Mouse (Mus musculus): Measurements from ENCODE around the gene Ccdc190.

Gene Ccdc190

DNA sequence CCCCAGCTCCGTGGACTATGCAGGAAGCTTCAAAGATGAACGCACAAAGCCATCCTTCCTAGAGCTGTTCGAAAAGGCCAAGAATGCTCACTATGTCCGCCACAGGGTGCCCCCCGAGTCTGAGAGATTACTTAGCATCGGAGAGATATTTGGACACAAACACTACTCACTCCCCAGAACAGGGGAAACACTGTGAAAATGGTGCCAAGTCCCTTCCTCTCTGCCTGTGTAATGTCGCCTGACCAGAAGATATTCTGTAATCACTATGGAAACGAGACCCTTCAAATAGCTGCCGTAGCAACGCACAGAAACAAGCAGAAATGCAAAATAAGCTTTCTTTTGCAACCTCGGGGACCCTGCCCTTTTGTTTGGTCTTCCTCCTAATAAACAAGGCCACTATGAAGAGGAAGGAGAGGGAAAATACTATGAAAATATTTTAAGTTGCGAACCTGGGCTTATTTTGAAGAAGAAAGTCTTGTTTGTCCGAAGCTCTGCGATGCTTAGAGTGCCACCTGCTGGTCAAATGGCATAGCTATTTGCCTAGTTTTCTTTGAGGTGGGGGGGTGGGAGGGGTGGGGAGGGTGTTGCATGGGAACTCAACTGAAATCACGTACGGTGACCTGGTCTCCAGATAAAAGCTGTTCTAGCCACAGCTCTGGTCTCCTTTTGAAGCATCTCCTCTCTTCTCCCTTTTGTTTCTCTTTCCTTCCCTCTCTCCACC is 5.7 kb downstream of the Ccdc190 start:
- peak; percentile 79 for DNase-seq (ENCODE audit: low spot score)

DNA sequence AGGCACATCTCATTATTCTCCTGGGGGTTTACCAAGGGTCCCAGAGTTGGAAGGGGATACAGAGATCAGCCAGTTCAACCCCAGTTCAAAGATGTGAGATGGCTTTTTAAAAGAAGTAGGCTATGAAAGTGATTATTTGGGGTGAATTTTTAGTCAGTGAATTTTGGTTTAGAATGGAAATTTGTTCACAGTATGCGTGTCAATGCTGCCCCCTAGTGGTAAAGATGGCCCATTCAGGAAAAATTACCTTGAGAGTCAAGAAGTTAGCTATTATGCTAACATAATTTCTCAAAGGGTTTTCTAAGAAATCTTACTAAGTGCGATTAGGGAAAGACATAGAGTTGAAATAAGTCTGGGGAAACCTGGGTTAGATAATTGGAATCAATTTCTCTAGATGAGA is 10.9 kb downstream of the Ccdc190 start:
- DNase-seq (ENCODE audit: low spot score): peak; percentile 68

DNA sequence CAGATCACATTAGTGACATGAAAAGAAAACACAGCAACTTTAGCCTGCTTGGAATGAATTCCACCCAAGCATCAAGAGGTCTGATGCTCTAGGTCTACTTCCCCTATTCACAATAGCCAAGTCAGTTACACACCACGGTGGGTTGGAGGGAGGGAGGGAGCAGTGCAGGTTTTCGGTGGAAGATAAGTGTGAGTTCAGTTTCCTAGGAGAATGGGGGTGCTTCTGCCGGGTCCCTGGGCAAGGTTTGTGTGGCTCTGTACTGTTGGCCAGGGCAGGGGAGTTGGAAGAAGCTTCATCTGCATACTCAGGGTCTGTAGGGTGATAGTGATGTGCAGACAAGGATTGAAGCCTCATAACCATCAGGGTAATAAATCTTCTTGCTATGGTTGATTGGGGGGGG is 17.6 kb downstream of the Ccdc190 start:
- no peak for DNase-seq (ENCODE audit: low spot score)

DNA sequence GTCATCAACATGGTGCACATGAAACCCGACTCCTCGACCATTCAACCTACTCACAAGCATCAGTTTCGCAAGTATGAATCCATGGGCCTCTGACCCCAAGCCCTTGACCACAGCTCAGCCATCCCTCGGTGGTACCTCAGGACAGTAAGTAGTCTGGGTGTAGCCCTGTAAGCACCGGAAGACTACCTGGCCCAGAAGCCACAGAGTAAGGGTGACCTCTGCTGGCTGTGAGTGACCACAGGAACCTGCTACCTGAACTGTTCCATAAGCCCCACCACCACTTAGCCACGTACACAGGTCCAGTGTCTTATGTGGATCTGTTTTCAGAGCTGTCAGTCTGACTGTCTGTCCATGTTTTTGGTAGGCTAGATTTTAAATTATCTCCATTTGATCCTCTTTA is 19.2 kb downstream of the Ccdc190 start:
- no peak for DNase-seq (ENCODE audit: low spot score)

DNA sequence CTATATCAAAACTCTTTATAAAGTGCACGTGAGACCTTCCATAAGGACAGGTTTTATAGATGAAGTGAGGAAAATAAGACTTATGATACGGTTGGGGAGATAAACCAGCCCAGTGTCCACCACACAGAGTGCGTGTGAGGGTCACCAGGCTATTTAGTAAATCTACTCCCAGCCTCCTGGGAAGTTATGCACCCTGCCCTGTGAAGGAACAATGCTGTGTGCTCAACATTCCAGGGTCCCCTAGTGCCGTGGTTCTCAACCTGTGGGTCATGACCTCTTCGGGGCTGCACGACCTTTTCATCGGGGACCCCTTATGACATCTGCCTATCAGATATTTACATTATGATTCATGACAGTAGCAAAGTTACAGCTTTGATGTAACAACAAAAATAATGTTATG is 19.8 kb downstream of the Ccdc190 start:
- DNase-seq (ENCODE audit: low spot score): no peak

DNA sequence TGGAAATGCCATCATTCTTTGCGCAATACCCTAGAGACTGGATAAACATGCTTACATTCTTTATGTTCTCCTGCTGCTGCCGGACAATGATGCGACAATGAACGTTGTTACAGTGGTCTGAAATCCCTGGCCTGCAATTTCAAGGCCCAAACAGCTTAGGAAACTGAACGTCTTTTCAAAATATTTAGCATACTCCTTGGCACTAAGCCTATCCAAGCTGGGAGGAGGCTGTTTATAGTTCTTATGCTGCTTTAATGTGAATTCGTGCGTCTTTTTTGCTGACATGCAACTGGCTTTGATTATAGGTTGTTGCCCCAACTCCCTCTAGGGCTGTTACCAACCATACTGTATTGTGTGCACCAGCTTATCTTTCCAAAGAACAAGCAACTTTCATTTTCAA is 20.4 kb downstream of the Ccdc190 start:
- DNase-seq (ENCODE audit: low spot score): no peak

DNA sequence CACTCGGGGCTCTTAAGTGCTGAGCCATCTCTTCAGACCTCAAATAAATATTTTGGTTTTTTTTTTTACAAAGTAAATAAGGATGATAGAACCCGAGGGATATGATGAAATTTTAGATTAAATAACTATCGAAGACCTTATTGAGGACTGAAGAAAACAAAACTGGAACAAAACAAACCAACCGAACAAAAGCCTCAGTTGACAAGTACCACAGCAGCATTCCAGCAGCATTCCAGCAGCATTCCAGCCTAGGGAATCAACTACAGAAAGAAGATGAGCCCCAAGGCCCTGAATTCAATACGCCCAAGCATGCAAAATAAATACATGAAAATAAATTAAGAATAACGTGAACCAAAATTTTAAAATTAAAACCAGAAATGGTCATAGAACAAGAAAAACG is 21.5 kb downstream of the Ccdc190 start:
- DNase-seq (ENCODE audit: low spot score): no peak

DNA sequence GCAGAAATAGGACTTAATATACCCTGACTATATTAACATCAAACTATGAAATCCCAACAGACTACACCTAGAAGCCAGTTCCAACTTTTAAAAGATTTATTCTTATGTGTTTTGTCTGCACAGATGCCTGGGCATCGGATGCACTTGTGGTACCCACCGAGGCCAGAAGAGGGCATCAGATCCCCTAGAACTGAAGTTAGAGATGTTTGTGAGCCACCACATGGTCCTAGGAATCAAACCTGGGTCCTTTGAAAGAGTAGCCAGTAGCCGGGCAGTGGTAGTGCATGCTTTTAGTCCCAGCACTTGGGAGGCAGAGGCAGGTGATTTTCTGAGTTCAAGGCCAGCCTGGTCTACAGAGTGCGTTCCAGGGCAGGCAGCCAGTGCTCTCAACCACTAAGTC is 22.2 kb downstream of the Ccdc190 start:
- DNase-seq (ENCODE audit: low spot score): no peak

DNA sequence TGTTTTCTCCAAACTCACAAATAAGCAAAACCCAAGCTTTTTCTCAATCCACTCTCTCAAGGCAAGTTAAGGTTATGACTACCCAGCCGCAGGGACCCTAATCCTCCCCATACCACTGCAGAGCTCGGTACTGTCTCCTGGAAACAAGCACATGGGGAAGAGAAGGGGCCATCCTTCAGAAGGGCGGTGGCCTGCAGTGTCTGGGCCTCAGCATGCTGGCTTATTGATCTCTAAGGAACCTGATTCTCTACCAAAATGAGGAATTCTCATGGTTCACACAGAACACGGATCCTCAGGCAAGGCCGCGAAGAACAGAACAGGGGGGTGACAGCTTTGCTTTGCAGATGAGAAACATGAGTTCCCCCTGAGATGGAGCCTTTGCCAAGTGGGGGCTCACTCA is 23.1 kb downstream of the Ccdc190 start:
- DNase-seq (ENCODE audit: low spot score): no peak

DNA sequence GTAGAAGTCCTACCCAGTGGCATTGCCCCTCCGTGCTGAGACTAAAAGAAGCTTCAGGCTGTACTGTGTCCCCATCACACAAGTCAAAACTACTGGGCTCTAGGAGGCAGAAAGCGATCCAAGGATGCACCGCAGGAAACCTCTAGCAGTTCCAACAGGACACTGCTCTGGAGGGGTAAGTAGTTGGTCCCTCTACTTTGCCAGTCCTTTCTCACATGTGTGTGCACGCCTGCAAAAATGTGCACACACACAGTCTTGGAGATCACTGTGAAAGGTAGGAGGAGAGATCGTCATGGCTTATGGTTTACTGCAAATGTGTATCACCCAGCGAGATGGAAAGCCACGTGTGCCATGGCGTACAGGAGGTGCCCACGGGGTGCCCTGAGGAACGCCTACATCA is 24.2 kb downstream of the Ccdc190 start:
- no peak for DNase-seq (ENCODE audit: low spot score)

DNA sequence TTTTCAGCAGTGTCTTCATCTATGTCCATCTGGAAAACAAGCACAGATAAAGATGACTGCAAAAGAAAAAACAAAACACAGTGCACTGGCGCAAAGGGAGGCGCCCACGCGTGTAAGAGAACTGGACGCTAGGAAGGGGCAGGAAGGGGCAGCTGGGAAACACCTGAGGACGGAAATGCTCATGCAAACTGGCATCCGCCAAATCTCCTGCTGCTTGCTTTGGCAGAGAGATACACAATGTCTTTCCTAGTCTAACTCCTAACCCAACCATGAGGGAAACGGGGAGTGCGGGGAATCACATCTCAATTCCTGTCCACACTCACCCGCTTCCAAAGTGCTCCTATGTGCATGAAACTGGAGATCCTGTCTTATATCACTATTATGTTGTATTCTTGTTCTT is 24.7 kb downstream of the Ccdc190 start:
- no peak for DNase-seq (ENCODE audit: low spot score)

DNA sequence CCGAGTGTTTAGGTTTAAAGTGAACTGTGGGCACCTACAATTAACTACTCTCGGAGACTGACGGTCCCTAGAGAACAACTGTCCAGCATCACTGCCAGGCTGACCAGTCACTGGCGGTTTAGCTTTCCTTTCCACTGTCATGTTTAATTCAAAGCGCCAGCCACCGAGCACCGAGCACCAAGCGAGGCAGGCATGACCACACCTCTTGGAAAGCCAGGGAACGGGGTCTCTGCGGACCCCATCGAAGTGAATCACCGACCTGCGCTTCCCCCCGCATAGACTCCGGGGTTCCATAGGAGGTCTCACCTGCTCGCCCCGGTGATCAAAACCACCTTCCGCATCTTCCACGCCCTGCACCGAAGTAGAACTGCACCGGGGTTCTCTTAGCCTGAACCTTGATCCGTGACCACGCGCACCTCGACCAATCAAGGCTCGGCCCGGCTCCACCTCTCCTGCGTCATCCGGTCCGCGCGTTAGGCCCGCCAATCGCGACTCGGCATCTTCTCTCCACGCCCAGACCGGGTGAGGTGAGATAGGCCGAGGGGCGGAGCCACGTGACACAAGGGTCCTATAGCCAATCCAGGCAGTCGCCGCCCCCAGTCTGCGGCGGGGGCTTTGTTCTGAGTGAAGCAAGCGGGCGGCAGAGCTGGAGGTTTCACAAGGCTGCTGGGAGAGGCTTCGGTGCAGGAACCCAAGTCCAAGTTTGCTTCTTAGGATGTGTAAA is 40.5 kb downstream of the Ccdc190 start, which contains the start of gene Hsd17b7:
TSS of gene Hsd17b7 (minus strand) at position 450 of the 724 bp plus-strand sequence.
- peak; percentile 99 for DNase-seq (ENCODE audit: low spot score)

DNA sequence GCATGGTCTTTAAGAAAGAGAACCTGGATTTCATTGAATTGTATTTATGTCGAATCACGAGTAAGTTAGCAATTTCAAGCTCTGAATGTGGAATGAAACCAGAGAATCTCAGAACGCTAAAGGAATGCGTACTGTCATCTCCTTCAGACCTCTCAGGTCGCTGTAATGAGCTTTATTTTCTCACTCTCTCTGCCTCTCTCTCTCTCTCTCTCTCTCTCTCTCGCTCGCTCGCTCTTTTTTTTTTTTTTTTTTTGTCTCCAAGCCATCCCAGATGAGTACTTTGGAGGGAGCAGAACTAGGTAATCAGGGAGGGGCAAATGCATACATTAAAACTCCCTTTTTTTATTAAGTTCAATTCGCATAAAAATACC is 41.1 kb downstream of the Ccdc190 start:
- no peak for DNase-seq (ENCODE audit: low spot score)

DNA sequence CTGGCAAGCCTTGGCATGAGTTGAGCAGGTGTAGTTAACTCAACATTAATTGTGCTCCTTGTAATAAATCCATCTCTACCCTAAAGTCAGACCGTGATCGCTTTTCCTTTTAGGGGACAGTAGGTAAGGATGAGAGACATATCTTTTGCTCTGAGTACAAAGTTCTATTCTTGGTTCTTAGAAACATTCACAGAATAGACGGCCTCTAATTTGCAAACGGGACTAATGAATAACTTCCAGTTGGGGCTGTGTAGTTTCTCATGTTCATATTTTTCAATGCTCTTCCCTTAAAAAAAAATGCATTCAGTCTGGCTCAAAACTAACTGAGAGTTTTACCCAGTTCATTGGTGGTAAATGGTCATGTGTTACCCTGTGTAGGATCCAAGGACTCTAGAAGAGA is 42.5 kb downstream of the Ccdc190 start:
- DNase-seq (ENCODE audit: low spot score): no peak

DNA sequence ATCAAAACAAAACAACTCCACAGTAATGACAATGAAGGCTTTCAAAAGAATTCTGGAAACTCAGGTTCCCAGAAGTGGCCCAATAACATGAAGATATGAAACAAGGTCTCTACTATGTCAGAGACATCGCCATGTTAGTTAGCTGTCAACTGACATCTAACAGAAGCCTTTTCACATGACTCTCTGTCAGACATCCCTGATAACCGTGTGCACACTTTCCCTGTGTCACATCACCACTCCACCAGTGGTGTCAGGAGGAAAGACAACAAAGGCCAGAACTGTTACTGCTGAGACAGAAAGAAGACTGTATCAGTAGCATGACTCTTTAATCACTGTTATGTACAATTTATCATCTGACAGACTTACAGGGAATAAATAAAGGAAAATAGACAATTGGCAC is 43.5 kb downstream of the Ccdc190 start:
- no peak for DNase-seq (ENCODE audit: low spot score)

DNA sequence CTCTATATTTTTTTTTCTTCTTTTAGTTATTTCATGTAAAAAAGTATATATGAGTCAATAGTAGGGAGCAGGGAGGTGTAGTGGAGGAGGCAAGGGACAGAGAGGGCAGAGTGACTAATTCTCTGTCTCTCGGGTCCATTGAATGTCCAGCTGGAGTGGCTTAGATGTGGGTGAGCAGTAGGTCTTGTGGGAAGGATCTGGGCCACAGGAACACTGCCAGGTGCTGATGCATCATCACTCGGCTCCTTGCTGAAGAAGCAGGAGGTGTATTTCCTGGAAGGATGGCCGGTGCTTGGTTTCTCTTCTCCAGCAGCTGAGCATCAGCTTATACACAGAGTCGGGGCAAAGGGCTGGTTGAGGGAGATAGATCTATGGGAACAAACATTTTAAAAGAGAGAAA is 49.2 kb downstream of the Ccdc190 start:
- no peak for DNase-seq (ENCODE audit: low spot score)

Measured in retina, embryonic 14.5 days (tissue).